Mouse (Mus musculus): ENCODE results near the gene Sstr3. TPM values are rescaled to one million over a fixed set of nuclear protein-coding genes. Genes with fewer than 3 reads are reported as not detected.

The Sstr3 gene
- polyA plus RNA-seq (2016; fragmentation: Nextera tagmentation; extraction: Ambion mirVana) = 0.13 TPM in 1 of 2 replicates, not detected in the other

DNA sequence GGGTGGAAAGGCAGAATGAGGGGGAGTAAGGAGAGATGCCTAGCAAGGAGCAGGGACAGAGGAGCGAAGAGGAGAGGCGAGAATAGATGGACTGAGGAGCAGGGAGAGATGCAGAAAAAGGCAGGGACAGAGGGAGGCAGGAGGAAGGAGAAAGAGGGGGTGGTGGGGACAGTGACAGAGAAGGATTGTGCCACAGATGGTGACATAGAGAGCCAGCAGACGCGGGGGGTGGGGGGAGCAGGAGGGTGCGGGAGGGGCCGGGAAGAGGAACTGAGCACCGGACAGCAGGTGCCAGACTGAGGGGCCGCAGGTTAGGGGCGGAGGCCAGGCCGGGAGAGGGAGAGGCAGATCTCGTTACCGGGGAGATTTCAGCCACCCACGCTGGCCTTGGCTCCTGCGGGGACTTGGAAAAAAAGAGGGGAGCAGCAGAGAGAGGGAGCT is at the start of gene Sstr3:
Gene Sstr3, minus strand, starts transcription at position 125 of the 441 bp plus-strand sequence.
- no peak within 1 kb of the TSS for H3K4me2 ChIP-seq
- H3K9me3 ChIP-seq (replicated peaks) = no peaks in the 10 kb centered on the region
- H3K4me1 ChIP-seq (replicated peaks) = peaks cover 42% of the 10 kb centered on the region
- no peak within 1 kb of the TSS for H3K4me3 ChIP-seq
- H3K27ac ChIP-seq (ENCODE audit: poor library complexity, severe bottlenecking) = no peak within 1 kb of the TSS
- H3K36me3 ChIP-seq = no peaks in the 10 kb centered on the region
- whole genome bisulfite sequencing = 11% methylated on average over 14 of the region's 14 CpGs
- no peak for ATAC-seq (ENCODE audit: insufficient number of reproducible peaks, low FRiP score)
- no peak within 1 kb of the TSS for H3K9ac ChIP-seq
- peaks cover 53% of the 10 kb centered on the region for H3K27me3 ChIP-seq (replicated peaks)

GRCm38 (mm10) chr15:78593896-78594425 is 49.5 kb upstream of the Sstr3 start:
- WGBS = 82% methylated on average over 7 of the region's 7 CpGs
- ATAC-seq (ENCODE audit: insufficient number of reproducible peaks, low FRiP score) = no peak
- Histone ChIP-seq H3K27me3 (replicated peaks) (0 out of 2 replicates have a peak, but pooled peaks cover 11% of the 10 kb centered on the region), H3K9ac (no peak overlapping the region), H3K27ac (ENCODE audit: poor library complexity, severe bottlenecking) (no peak overlapping the region), H3K36me3 (no peaks in the 10 kb centered on the region), H3K4me2 (no peak overlapping the region), H3K4me3 (no peak overlapping the region), H3K4me1 (replicated peaks) (no peaks in the 10 kb centered on the region), H3K9me3 (replicated peaks) (no peaks in the 10 kb centered on the region)

- WGBS = 68% methylated on average over 14 of the region's 14 CpGs
- H3K36me3 ChIP-seq = no peaks in the 10 kb centered on the region
- no peak for ATAC-seq (ENCODE audit: insufficient number of reproducible peaks, low FRiP score)
- no peak overlapping the region for H3K4me2 ChIP-seq
- H3K9me3 ChIP-seq (replicated peaks) = no peaks in the 10 kb centered on the region
- 0 out of 2 replicates have a peak, but pooled peaks cover 6% of the 10 kb centered on the region for H3K27me3 ChIP-seq (replicated peaks)
- H3K4me1 ChIP-seq (replicated peaks) = no peaks in the 10 kb centered on the region
- no peak overlapping the region for H3K27ac ChIP-seq (ENCODE audit: poor library complexity, severe bottlenecking)
- H3K4me3 ChIP-seq = no peak overlapping the region
- no peak overlapping the region for H3K9ac ChIP-seq
Measured at GRCm38 (mm10) chr15:78592452-78592968, 48.0 kb upstream of the Sstr3 start.

DNA sequence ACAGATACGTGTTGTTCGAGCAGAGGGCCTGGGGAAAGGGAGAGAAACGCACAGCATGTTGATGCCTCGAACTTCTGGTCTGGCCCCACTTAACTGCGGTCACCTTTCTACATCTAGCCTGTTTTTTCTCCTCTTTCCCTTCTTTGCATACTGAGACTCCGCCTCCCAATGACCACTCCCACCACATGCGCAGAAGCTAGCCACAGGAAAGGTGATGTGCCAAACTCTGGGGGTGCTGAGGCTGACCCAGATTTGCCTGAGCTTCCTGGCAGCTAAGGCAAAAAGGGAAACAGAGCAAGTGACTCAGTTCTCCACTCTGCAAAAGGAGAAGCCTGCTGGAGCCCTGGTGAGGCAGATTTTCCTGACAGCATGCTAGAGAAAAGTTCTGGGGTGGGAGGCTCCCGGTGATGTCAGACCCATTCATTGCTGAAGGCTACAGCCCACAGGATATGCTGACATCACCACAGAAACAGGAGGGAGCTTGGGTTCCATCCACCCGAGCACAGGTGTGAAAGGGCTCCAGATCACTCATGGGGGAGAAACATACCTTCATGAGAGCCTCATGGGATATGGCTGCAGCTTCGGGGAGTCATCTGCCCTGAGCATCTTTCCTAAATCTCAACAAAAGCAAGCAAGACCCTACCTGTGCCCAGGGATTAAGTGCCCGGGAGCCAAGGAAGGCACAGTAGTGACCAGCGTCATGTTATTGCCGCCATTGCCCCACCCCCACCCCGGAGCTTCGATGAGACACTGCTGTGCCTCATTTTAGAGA is 47.4 kb upstream of the Sstr3 start:
- no peak overlapping the region for H3K9ac ChIP-seq
- whole genome bisulfite sequencing = 52% methylated on average over 15 of the region's 15 CpGs
- H3K4me2 ChIP-seq = no peak overlapping the region
- 0 out of 2 replicates have a peak, but pooled peaks cover 6% of the 10 kb centered on the region for H3K27me3 ChIP-seq (replicated peaks)
- H3K4me3 ChIP-seq = no peak overlapping the region
- no peak overlapping the region for H3K27ac ChIP-seq (ENCODE audit: poor library complexity, severe bottlenecking)
- no peak for ATAC-seq (ENCODE audit: insufficient number of reproducible peaks, low FRiP score)
- no peaks in the 10 kb centered on the region for H3K9me3 ChIP-seq (replicated peaks)
- no peaks in the 10 kb centered on the region for H3K4me1 ChIP-seq (replicated peaks)
- no peaks in the 10 kb centered on the region for H3K36me3 ChIP-seq

DNA sequence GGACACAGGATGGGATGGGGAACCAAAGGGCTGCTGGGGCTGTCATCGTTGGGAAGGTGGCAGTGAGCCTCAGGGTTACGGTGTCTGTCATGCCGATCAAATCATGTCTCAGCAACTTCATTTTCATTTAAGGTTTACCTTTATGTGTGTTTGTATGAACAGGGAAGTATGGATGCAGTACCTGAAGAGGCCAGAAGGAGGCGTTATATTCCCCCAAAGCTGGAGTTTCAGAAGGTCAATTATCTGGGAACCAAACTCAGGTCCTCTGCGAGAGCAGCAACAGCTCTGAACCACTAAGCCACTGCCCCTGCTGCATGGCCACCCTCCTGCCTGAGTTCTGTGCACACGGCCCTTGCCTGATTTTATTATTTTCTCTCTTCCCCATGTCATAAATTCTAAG is 46.3 kb upstream of the Sstr3 start:
- no peaks in the 10 kb centered on the region for H3K4me1 ChIP-seq (replicated peaks)
- WGBS = 70% methylated on average over 6 of the region's 6 CpGs
- no peaks in the 10 kb centered on the region; the same call in 1 of the 2 replicates for H3K9me3 ChIP-seq (replicated peaks)
- no peaks in the 10 kb centered on the region for H3K36me3 ChIP-seq
- H3K4me3 ChIP-seq = no peak overlapping the region
- H3K4me2 ChIP-seq = no peak overlapping the region
- H3K27me3 ChIP-seq (replicated peaks) = 0 out of 2 replicates have a peak, but pooled peaks cover 6% of the 10 kb centered on the region
- no peak overlapping the region for H3K9ac ChIP-seq
- no peak overlapping the region for H3K27ac ChIP-seq (ENCODE audit: poor library complexity, severe bottlenecking)
- ATAC-seq (ENCODE audit: insufficient number of reproducible peaks, low FRiP score) = no peak

DNA sequence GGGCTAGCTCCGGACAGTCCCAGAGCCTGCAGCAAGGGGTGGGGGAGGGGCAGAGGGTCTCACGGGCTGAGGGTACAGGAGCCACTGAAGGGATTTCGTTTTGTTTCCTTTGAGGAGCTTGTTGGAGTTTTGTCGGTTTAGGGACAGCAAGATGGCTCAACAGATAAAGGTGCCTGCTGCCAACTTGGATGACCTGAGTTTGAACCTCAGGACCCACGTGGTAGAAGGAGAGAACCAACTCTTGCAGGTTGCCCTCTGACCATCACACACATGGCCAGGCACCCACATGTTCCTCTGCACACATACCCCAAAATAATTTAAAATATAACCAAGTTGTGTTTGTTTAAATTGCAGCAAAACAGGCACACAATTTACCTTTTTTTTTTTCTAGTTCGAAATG is 45.5 kb upstream of the Sstr3 start:
- no peaks in the 10 kb centered on the region; the same call in 1 of the 2 replicates for H3K9me3 ChIP-seq (replicated peaks)
- H3K4me3 ChIP-seq = no peak overlapping the region
- H3K27ac ChIP-seq (ENCODE audit: poor library complexity, severe bottlenecking) = no peak overlapping the region
- H3K4me1 ChIP-seq (replicated peaks) = no peaks in the 10 kb centered on the region
- H3K9ac ChIP-seq = no peak overlapping the region
- 0 out of 2 replicates have a peak, but pooled peaks cover 6% of the 10 kb centered on the region for H3K27me3 ChIP-seq (replicated peaks)
- 62% methylated on average over 6 of the region's 6 CpGs for WGBS
- no peak overlapping the region for H3K4me2 ChIP-seq
- no peaks in the 10 kb centered on the region for H3K36me3 ChIP-seq
- ATAC-seq (ENCODE audit: insufficient number of reproducible peaks, low FRiP score) = no peak

GRCm38 (mm10) chr15:78588900-78589299 is 44.4 kb upstream of the Sstr3 start:
- Histone ChIP-seq H3K4me1 (replicated peaks) (no peaks in the 10 kb centered on the region), H3K9ac (no peak overlapping the region), H3K27ac (ENCODE audit: poor library complexity, severe bottlenecking) (no peak overlapping the region), H3K9me3 (replicated peaks) (peaks cover 5% of the 10 kb centered on the region; the same call in 1 of the 2 replicates), H3K27me3 (replicated peaks) (0 out of 2 replicates have a peak, but pooled peaks cover 6% of the 10 kb centered on the region), H3K4me3 (no peak overlapping the region), H3K4me2 (no peak overlapping the region), H3K36me3 (no peaks in the 10 kb centered on the region)
- WGBS = 81% methylated on average over 4 of the region's 4 CpGs
- ATAC-seq (ENCODE audit: insufficient number of reproducible peaks, low FRiP score) = no peak

GRCm38 (mm10) chr15:78588049-78588448 is 43.6 kb upstream of the Sstr3 start:
- Histone ChIP-seq H3K9ac (no peak overlapping the region), H3K4me2 (no peak overlapping the region), H3K9me3 (replicated peaks) (peaks cover 5% of the 10 kb centered on the region; the same call in 1 of the 2 replicates), H3K4me3 (no peak overlapping the region), H3K27ac (ENCODE audit: poor library complexity, severe bottlenecking) (no peak overlapping the region), H3K27me3 (replicated peaks) (peaks cover 14% of the 10 kb centered on the region; the same call in 1 of the 2 replicates), H3K36me3 (no peaks in the 10 kb centered on the region), H3K4me1 (replicated peaks) (no peaks in the 10 kb centered on the region)
- ATAC-seq (ENCODE audit: insufficient number of reproducible peaks, low FRiP score) = no peak
- 50% methylated on average over 4 of the region's 4 CpGs for WGBS

DNA sequence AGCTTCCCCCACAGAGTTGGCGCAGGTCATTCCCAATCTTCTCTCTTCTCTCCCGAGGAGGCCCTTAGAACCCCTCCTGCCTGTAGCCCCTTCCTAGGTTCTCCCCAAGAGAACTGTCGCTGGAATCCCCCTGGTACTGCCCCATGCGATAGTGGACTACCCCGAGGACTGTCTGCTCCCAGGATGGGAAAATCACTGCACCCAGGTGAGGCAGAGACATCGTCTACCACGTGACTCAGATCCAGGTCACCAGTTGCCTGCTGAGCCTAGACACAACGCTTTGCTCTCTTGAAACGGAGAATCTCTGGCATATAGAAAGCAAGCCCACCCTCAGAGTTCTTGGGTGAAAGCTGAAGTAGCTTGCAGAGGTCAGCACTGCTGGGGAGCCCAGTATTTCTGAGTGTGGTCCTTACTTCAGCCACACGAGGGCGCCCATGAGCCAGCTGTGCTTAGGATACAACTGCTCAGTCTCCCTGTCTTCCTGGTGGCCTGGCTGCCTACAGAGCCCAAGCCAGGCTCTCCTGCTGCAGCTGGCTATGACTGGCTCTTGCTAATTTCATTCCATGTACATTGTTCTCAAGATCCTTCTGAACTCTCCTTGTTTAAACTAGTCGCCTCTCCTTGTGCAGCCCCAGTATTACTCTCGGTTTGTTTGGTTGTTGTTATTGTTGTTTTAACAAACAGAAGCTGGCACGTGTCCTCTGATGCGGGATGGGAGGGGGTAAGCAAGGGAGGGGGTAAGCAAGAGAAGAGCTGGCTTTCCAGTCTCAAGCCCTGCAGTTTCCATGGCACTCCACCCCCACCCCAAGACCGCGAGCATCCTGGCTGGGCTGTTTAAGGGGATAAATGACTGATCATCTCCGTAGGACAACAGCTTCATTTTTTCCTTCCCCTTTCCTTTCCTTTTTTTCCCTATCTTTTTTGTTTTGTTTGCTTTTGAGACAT is 42.8 kb upstream of the Sstr3 start:
- H3K27ac ChIP-seq (ENCODE audit: poor library complexity, severe bottlenecking) = no peak overlapping the region
- H3K9ac ChIP-seq = 0 out of 2 replicates have a peak overlapping the region, but pooled peaks have one; percentile 11
- no peaks in the 10 kb centered on the region for H3K36me3 ChIP-seq
- no peak overlapping the region for H3K4me2 ChIP-seq
- H3K4me1 ChIP-seq (replicated peaks) = no peaks in the 10 kb centered on the region
- 55% methylated on average over 18 of the region's 18 CpGs for whole genome bisulfite sequencing
- H3K27me3 ChIP-seq (replicated peaks) = peaks cover 16% of the 10 kb centered on the region; the same call in 1 of the 2 replicates
- no peak overlapping the region for H3K4me3 ChIP-seq
- peak; percentile 47 for ATAC-seq (ENCODE audit: insufficient number of reproducible peaks, low FRiP score)
- H3K9me3 ChIP-seq (replicated peaks) = peaks cover 5% of the 10 kb centered on the region; the same call in 1 of the 2 replicates

GRCm38 (mm10) chr15:78585404-78585803 is 40.9 kb upstream of the Sstr3 start:
- H3K27me3 ChIP-seq (replicated peaks) = peaks cover 13% of the 10 kb centered on the region; the same call in 1 of the 2 replicates
- WGBS = 83% methylated on average over 7 of the region's 7 CpGs
- peaks cover 11% of the 10 kb centered on the region for H3K4me1 ChIP-seq (replicated peaks)
- no peak overlapping the region for H3K9ac ChIP-seq
- no peaks in the 10 kb centered on the region for H3K36me3 ChIP-seq
- H3K4me2 ChIP-seq = no peak overlapping the region
- no peak overlapping the region for H3K4me3 ChIP-seq
- H3K9me3 ChIP-seq (replicated peaks) = peaks cover 5% of the 10 kb centered on the region; the same call in 1 of the 2 replicates
- ATAC-seq (ENCODE audit: insufficient number of reproducible peaks, low FRiP score) = no peak
- H3K27ac ChIP-seq (ENCODE audit: poor library complexity, severe bottlenecking) = no peak overlapping the region

Data from heart, embryonic 12.5 days (tissue).